14 mouse cellular contexts compared by ENCODE assay signal in the genomic region with DNA sequence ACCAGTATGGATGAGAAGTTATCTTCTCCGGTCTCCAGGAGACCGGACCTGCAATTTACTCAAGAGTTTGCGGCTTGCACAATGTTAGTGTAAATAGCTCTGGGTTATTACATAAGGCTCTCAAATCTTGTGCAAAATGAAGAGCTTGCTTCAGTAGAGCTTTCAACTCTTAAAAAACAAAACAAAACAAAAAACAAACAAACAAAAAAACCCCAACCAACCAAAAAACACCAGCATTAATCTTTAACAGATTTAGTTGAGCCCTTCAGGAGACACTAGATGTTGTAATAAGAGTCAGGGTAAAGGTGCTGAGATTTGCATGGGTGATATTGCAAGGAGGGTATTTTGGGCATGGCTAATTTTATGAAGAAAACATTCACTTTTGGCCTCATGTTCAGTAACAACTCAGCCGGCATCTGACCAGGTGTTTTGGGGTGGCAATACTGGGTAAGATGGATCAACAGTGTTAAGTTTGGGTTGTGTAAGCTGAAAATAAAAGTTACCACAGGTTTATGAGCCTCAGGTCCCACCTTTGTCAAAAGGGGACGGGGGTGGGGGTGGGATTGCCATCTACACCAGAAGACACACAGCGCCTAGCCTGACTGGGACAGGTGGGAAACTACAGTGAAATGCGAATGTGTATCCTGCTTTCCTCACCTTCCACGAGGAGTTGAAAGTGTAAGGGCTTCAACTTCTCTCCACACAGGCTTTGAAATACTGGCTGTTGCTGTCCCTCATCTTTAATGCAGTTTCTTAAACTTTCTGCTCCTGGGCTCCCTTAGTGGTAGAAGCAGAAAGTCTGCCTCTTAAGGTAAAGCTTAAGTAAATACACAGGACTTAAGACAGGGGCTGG. TPM values are rescaled to one million over a fixed set of nuclear protein-coding genes. Genes with fewer than 3 reads are reported as not detected.
DNase-seq lines count a peak whose midpoint lies in the region; ATAC-seq and TF ChIP-seq lines count a peak whose summit lies in the region.
"Had no signal": no experiment of that assay in that cellular context is flagged by ENCODE, and none has a peak within 500 bp of the region (broad histone marks: within the 10 kb centered on the region; RNA-seq: fewer than 3 reads in every experiment).

No protein-coding gene starts in this region.

- dilution Hi-C loops in CH12.LX (cut with MboI; ENCODE audit: extremely low pct_ligation_motif_present, extremely low pct_unique_long_range_greater_than_20kb, low sequenced_read_pairs): no loop called here

- no peaks in the 10 kb centered on the region for H3K9me3 ChIP-seq in lung, embryonic 16.5 days (ENCODE audit: control insufficient read depth, low read length)
- H3K9me3 ChIP-seq in CH12.LX (replicated peaks; ENCODE audit: low read length): no peaks in the 10 kb centered on the region
- H3K9me3 ChIP-seq in forebrain, embryonic 16.5 days (ENCODE audit: control insufficient read depth, low read length): no peaks in the 10 kb centered on the region
- no peaks in the 10 kb centered on the region for H3K9me3 ChIP-seq in midbrain, embryonic 12.5 days
- no peaks in the 10 kb centered on the region for H3K9me3 ChIP-seq in kidney, embryonic 15.5 days (replicated peaks)
- H3K9me3 ChIP-seq: heart, embryonic 13.5 days had no signal

- TF ChIP-seq RAD21 in CH12.LX (IDR thresholded peaks at IDR 0.05; ENCODE audit: low read depth, low read length): no peak

- H3K27ac ChIP-seq in lung, embryonic 16.5 days (ENCODE audit: low read length): 0 out of 2 replicates have a peak overlapping the region, but pooled peaks have one; percentile 19
- no peak overlapping the region for H3K27ac ChIP-seq in CH12.LX (ENCODE audit: insufficient read depth, low read depth)
- peak overlapping the region; percentile 36; the same call in 1 of the 2 replicates for H3K27ac ChIP-seq in forebrain, embryonic 16.5 days (ENCODE audit: low read length)
- H3K27ac ChIP-seq in midbrain, embryonic 12.5 days (replicated peaks): peak overlapping the region; percentile 81
- H3K27ac ChIP-seq in cerebellum, adult 2 months (ENCODE audit: insufficient read depth, low read length): no peak overlapping the region
- no peak overlapping the region for H3K27ac ChIP-seq in kidney, embryonic 15.5 days
- H3K27ac ChIP-seq: heart, embryonic 13.5 days; liver, embryonic 14.5 days had no signal

- peaks cover 10% of the 10 kb centered on the region for H3K4me1 ChIP-seq in lung, embryonic 16.5 days (replicated peaks; ENCODE audit: control insufficient read depth, insufficient read depth, low read length)
- peaks cover 14% of the 10 kb centered on the region for H3K4me1 ChIP-seq in lung, adult 2 months (ENCODE audit: control insufficient read depth, insufficient read depth, low read length)
- H3K4me1 ChIP-seq in CH12.LX (ENCODE audit: control insufficient read depth in 1 of 2, insufficient read depth in 2 of 2): peaks cover 15 to 58% of the 10 kb centered on the region in 2 experiments
- H3K4me1 ChIP-seq in forebrain, embryonic 16.5 days (replicated peaks; ENCODE audit: control insufficient read depth, insufficient read depth, low read length): peaks cover 20% of the 10 kb centered on the region
- peaks cover 50% of the 10 kb centered on the region for H3K4me1 ChIP-seq in midbrain, embryonic 12.5 days
- peaks cover 4% of the 10 kb centered on the region; the same call in 1 of the 2 replicates for H3K4me1 ChIP-seq in cerebellum, adult 2 months (ENCODE audit: control insufficient read depth, insufficient read depth, low read length)
- H3K4me1 ChIP-seq in kidney, embryonic 15.5 days: peaks cover 18% of the 10 kb centered on the region; the same call in 1 of the 2 replicates
- H3K4me1 ChIP-seq: heart, embryonic 13.5 days had no signal

- 61% methylated on average over 8 of the region's 8 CpGs for WGBS in lung, embryonic 16.5 days
- 56% methylated on average over 8 of the region's 8 CpGs for WGBS in lung, adult 2 months
- 72% methylated on average over 8 of the region's 8 CpGs for WGBS in forebrain, embryonic 16.5 days
- WGBS in midbrain, embryonic 12.5 days: 36% methylated on average over 8 of the region's 8 CpGs
- 63% methylated on average over 8 of the region's 8 CpGs for WGBS in cerebellum, adult 2 months
- WGBS in kidney, embryonic 15.5 days: 75% methylated on average over 8 of the region's 8 CpGs

- TF ChIP-seq POLR2A in lung, adult 2 months (IDR thresholded peaks at IDR 0.05; ENCODE audit: borderline replicate concordance, extremely low read depth, low read depth, low read length): no peak
- peak; percentile 50; the same call in 1 of the 2 replicates for TF ChIP-seq POLR2A in CH12.LX (IDR thresholded peaks at IDR 0.05; ENCODE audit: low read depth, low read length)
- no peak for TF ChIP-seq POLR2A in cerebellum, adult 2 months (IDR thresholded peaks at IDR 0.05; ENCODE audit: borderline replicate concordance, insufficient read depth, low read length)

- ATAC-seq in lung, embryonic 16.5 days (ENCODE audit: low read depth): no peak
- no peak for ATAC-seq in forebrain, embryonic 16.5 days
- no peak for ATAC-seq in midbrain, embryonic 12.5 days (ENCODE audit: low FRiP score, low read depth)
- ATAC-seq in kidney, embryonic 15.5 days (replicated peaks; ENCODE audit: low FRiP score): no peak

- peaks cover 3% of the 10 kb centered on the region for H3K36me3 ChIP-seq in lung, embryonic 16.5 days (ENCODE audit: control insufficient read depth, insufficient read depth, low read length)
- H3K36me3 ChIP-seq in CH12.LX (replicated peaks in 1 of 2; ENCODE audit: control insufficient read depth in 1 of 2, insufficient read depth in 1 of 2, low read length in 1 of 2): peaks cover 21 to 26% of the 10 kb centered on the region in 2 experiments
- no peaks in the 10 kb centered on the region for H3K36me3 ChIP-seq in forebrain, embryonic 16.5 days (ENCODE audit: control insufficient read depth, insufficient read depth)
- H3K36me3 ChIP-seq in midbrain, embryonic 12.5 days: peaks cover 11% of the 10 kb centered on the region
- H3K36me3 ChIP-seq in kidney, embryonic 15.5 days: peaks cover 11% of the 10 kb centered on the region; the same call in 1 of the 2 replicates

- H3K4me3 ChIP-seq in lung, embryonic 16.5 days (ENCODE audit: low read length): no peak overlapping the region
- H3K4me3 ChIP-seq in lung, adult 2 months (replicated peaks; ENCODE audit: extremely low read depth, low read depth, low read length): no peak overlapping the region
- H3K4me3 ChIP-seq in CH12.LX (replicated peaks in 1 of 3; ENCODE audit: low read depth in 2 of 3, low read length in 2 of 3, poor library complexity in 1 of 3): no peak overlapping the region
- H3K4me3 ChIP-seq in forebrain, embryonic 16.5 days (replicated peaks; ENCODE audit: low read length): no peak overlapping the region
- 0 out of 2 replicates have a peak overlapping the region, but pooled peaks have one; percentile 13 for H3K4me3 ChIP-seq in midbrain, embryonic 12.5 days
- H3K4me3 ChIP-seq in cerebellum, adult 2 months (replicated peaks; ENCODE audit: insufficient read depth, low read depth, low read length): no peak overlapping the region
- no peak overlapping the region for H3K4me3 ChIP-seq in kidney, embryonic 15.5 days (replicated peaks)
- H3K4me3 ChIP-seq: heart, embryonic 13.5 days had no signal

- in situ Hi-C loops in CH12.LX (cut with MboI; ENCODE audit: low pct_ligation_motif_present, low pct_unique_long_range_greater_than_20kb, low sequenced_read_pairs): loop anchor here (10.0 kb wide), 2 partner anchors 52 to 222 kb away; no protein-coding TSS in a partner anchor

- H3K79me2 ChIP-seq in CH12.LX (replicated peaks; ENCODE audit: control insufficient read depth, extremely low read depth, insufficient read depth, poor library complexity, severe bottlenecking): peaks cover 46% of the 10 kb centered on the region

- H3K9ac ChIP-seq in lung, embryonic 16.5 days (ENCODE audit: low read length): no peak overlapping the region
- H3K9ac ChIP-seq in CH12.LX (ENCODE audit: insufficient read depth, low read depth): 0 out of 2 replicates have a peak overlapping the region, but pooled peaks have one; percentile 2
- H3K9ac ChIP-seq in forebrain, embryonic 16.5 days (replicated peaks; ENCODE audit: low read depth, low read length): no peak overlapping the region
- H3K9ac ChIP-seq in midbrain, embryonic 12.5 days (replicated peaks): peak overlapping the region; percentile 15; the same call in 1 of the 2 replicates
- no peak overlapping the region for H3K9ac ChIP-seq in kidney, embryonic 15.5 days
- H3K9ac ChIP-seq: heart, embryonic 13.5 days; liver, embryonic 14.5 days had no signal

- no peak for TF ChIP-seq CTCF in lung, adult 2 months (IDR thresholded peaks at IDR 0.05; ENCODE audit: insufficient read depth, low read length)
- no peak for TF ChIP-seq CTCF in CH12.LX (conservative IDR thresholded peaks at IDR 0.05 in 1 of 2, IDR thresholded peaks at IDR 0.05 in 1 of 2; ENCODE audit: low read depth in 2 of 2, low read length in 2 of 2)
- no peak for TF ChIP-seq CTCF in cerebellum, adult 2 months (IDR thresholded peaks at IDR 0.05; ENCODE audit: borderline replicate concordance, insufficient read depth, low read depth, low read length)

- H3K4me2 ChIP-seq in lung, embryonic 16.5 days (ENCODE audit: low read depth, low read length): no peak overlapping the region
- peak overlapping the region; percentile 24 for H3K4me2 ChIP-seq in CH12.LX (ENCODE audit: insufficient read depth, low read depth, poor library complexity, severe bottlenecking)
- H3K4me2 ChIP-seq in forebrain, embryonic 16.5 days (ENCODE audit: low read length): peak overlapping the region; percentile 3; the same call in 1 of the 2 replicates
- peak overlapping the region; percentile 74 for H3K4me2 ChIP-seq in midbrain, embryonic 12.5 days (replicated peaks)
- H3K4me2 ChIP-seq in kidney, embryonic 15.5 days: no peak overlapping the region
- H3K4me2 ChIP-seq: heart, embryonic 13.5 days had no signal

- no peaks in the 10 kb centered on the region for H3K27me3 ChIP-seq in lung, embryonic 16.5 days (ENCODE audit: control insufficient read depth, insufficient read depth, low read depth, low read length)
- H3K27me3 ChIP-seq in CH12.LX (replicated peaks): no peaks in the 10 kb centered on the region
- no peaks in the 10 kb centered on the region for H3K27me3 ChIP-seq in forebrain, embryonic 16.5 days (replicated peaks; ENCODE audit: control insufficient read depth, insufficient read depth, low read length)
- no peaks in the 10 kb centered on the region for H3K27me3 ChIP-seq in midbrain, embryonic 12.5 days
- H3K27me3 ChIP-seq in cerebellum, adult 2 months (ENCODE audit: control insufficient read depth, insufficient read depth, low read length): peaks cover 4% of the 10 kb centered on the region; the same call in 1 of the 2 replicates
- H3K27me3 ChIP-seq in kidney, embryonic 15.5 days: peaks cover 21% of the 10 kb centered on the region

- no peak for TF ChIP-seq EP300 in CH12.LX (IDR thresholded peaks at IDR 0.05; ENCODE audit: low read length)

- no peak for DNase-seq in lung, adult 2 months
- DNase-seq in CH12.LX (ENCODE audit: extremely low read depth): no peak
- no peak for DNase-seq in cerebellum, adult 2 months
- DNase-seq in adrenal gland, adult (ENCODE audit: inconsistent age in 2 of 2, low spot score in 1 of 2): no peak
- DNase-seq: cerebellum, postnatal 36 days; gastrocnemius, postnatal 25 days; right cerebral cortex, postnatal 25 days; thymus, adult 2 months had no signal

RNA-seq across cellular contexts. Expression of a gene that starts 4.9 kb away (rescaled TPM):
- 9.0 and 9.1 TPM in 2 replicates for polyA plus RNA-seq in lung, embryonic 16.5 days (2015; fragmentation: Nextera tagmentation; extraction: Ambion mirVana)
- 163 and 178 TPM in 2 replicates for polyA plus RNA-seq in lung, adult 2 months (2012; rRNA removed)
- total RNA-seq in CH12.LX (2012; rRNA removed): 156 and 169 TPM in 2 replicates
- total RNA-seq in CH12.LX (2014; rRNA removed): 86.6 and 102 TPM in 2 replicates
- polyA plus RNA-seq in CH12.LX (2012; ENCODE audit: insufficient read length, low read depth): 80.3 and 80.6 TPM in 2 replicates
- 11.3 and 14.4 TPM in 2 replicates for polyA plus RNA-seq in forebrain, embryonic 16.5 days (2015; fragmentation: Nextera tagmentation; extraction: Ambion mirVana)
- 18.9 and 19.4 TPM in 2 replicates for polyA plus RNA-seq in midbrain, embryonic 12.5 days (2016; fragmentation: Nextera tagmentation; extraction: Ambion mirVana)
- 4.3 and 4.6 TPM in 2 replicates for polyA plus RNA-seq in cerebellum, adult 2 months (2012; rRNA removed)
- polyA plus RNA-seq in kidney, embryonic 15.5 days (2015; fragmentation: Nextera tagmentation; extraction: Ambion mirVana): 8.8 and 9.8 TPM in 2 replicates

Comparison
In these comparisons a context has a peak if more than half of its experiments do, and no peak if none do; other contexts are left out.
1. H3K27ac ChIP-seq: peak in lung, embryonic 16.5 days (single experiment), forebrain, embryonic 16.5 days (single experiment) and midbrain, embryonic 12.5 days (single experiment); none in CH12.LX (single experiment), cerebellum, adult 2 months (single experiment) and kidney, embryonic 15.5 days (single experiment).
2. H3K4me2 ChIP-seq: peak in CH12.LX (single experiment), forebrain, embryonic 16.5 days (single experiment) and midbrain, embryonic 12.5 days (single experiment); none in lung, embryonic 16.5 days (single experiment) and kidney, embryonic 15.5 days (single experiment).
3. H3K9ac ChIP-seq: peak in CH12.LX (single experiment) and midbrain, embryonic 12.5 days (single experiment); none in lung, embryonic 16.5 days (single experiment), forebrain, embryonic 16.5 days (single experiment) and kidney, embryonic 15.5 days (single experiment).